Mouse (Mus musculus) brain, embryonic 14.5 days (tissue): ENCODE measurements around the gene Minos1.

ENCODE experiments used
- CTCF ChIP-seq: fragments of 200-500 bp; IDR thresholded peaks from 2 replicates; pipeline ENCODE4 v1.5.1; 2012; ENCODE audit warnings: inconsistent platforms, mild to moderate bottlenecking, moderate library complexity, borderline replicate concordance; ENCODE audit not compliant: insufficient read depth, insufficient read length; ENCODE audit errors: extremely low read depth
- POLR2A ChIP-seq: fragments of 200-500 bp; IDR thresholded peaks from 2 replicates; pipeline ENCODE4 v1.6.1; 2012; ENCODE audit warnings: mild to moderate bottlenecking, inconsistent platforms, borderline replicate concordance; ENCODE audit not compliant: poor library complexity, insufficient read depth, insufficient read length, severe bottlenecking; ENCODE audit errors: extremely low read depth

DNA sequence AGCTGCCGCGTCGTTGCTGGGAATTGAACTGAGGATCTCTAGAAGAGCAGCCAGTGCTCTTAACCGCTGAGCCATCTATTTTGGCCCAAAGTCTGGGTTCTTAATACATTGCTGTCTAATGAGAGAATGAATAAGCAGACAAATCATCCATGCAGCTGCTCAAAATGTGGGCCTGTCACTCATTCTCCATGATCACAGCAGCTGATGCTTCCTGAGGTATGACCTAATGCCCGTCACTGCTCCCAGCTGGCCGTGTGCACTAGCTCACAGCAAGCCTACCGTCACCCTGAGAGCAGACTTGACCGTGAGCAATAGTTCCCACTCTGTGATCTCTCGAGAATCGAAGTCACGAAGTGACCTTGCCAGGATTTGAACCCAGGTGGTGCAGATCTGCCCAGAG, 51.5 kb downstream of the Minos1 start:
- no peak for TF ChIP-seq CTCF
- no peak for TF ChIP-seq POLR2A
